Mouse (Mus musculus): ENCODE data around the gene Sestd1.

DNA sequence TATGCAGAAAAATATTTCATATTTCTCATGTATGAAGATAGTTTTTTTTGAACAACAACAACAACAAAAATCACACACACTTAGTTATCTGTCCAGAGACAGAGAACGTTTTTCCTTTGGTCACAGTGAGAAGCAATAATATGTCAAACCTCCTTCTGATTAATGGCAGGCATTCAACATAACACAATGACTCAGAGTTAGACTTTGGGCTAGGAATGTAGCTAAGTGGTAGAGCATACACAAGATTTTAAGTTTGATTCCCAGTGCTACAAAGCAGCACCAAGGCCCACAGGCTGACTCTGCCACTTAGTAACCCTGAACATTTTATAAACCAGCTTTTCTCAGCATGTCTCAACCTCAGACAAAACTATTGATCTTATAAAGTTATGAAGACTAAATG lies 145.5 kb downstream of the Sestd1 start:
- TF ChIP-seq GATA1 (IDR thresholded peaks at IDR 0.05; ENCODE audit: low read length) (no peak), TAL1 (IDR thresholded peaks at IDR 0.05; ENCODE audit: low read length) (no peak)
